Mouse (Mus musculus) liver, embryonic 16.5 days (tissue): Measurements from ENCODE around the gene Slc20a1. TPM values are rescaled to one million over a fixed set of nuclear protein-coding genes. Genes with fewer than 3 reads are reported as not detected.

Experiments
- ATAC-seq: fragments of 200-750 bp; cut with Nextera tagmentation; 2 replicates; pipeline ENCODE4 v1.8.0; 2017; ENCODE audit warnings: low read depth, mild to moderate bottlenecking, moderate number of reproducible peaks, moderate library complexity
- H3K27ac ChIP-seq: fragments of 300-500 bp; sonication (generic); 2 replicates; pipeline ENCODE4 v1.5.1; 2014; ENCODE audit warnings: mild to moderate bottlenecking, low read length
- H3K27me3 ChIP-seq: fragments of 300-500 bp; sonication (generic); 2 replicates; pipeline ENCODE4 v1.6.1; 2014; ENCODE audit warnings: low read depth, low read length, mixed read lengths; ENCODE audit not compliant: control insufficient read depth, insufficient read depth
- H3K36me3 ChIP-seq: fragments of 300-500 bp; sonication (generic); 2 replicates; pipeline ENCODE4 v1.6.1; 2014; ENCODE audit warnings: mild to moderate bottlenecking; ENCODE audit not compliant: control insufficient read depth, insufficient read depth
- H3K4me1 ChIP-seq: fragments of 300-500 bp; sonication (generic); 2 replicates; pipeline ENCODE4 v1.6.1; 2014; ENCODE audit warnings: low read depth, low read length, mixed read lengths; ENCODE audit not compliant: control insufficient read depth
- H3K4me2 ChIP-seq: fragments of 300-500 bp; sonication (generic); 2 replicates; pipeline ENCODE4 v1.6.1; 2014; ENCODE audit warnings: low read depth, low read length, mixed read lengths
- H3K4me3 ChIP-seq: fragments of 300-500 bp; sonication (generic); 2 replicates; pipeline ENCODE4 v1.5.1; 2014; ENCODE audit warnings: low read depth, mild to moderate bottlenecking, low read length
- H3K9ac ChIP-seq: fragments of 300-500 bp; sonication (generic); 2 replicates; pipeline ENCODE4 v1.6.1; 2014; ENCODE audit warnings: low read depth, low read length
- H3K9me3 ChIP-seq: fragments of 300-500 bp; sonication (generic); replicated peaks from 2 replicates; pipeline ENCODE4 v1.6.1; 2016; ENCODE audit warnings: low read length; ENCODE audit not compliant: control insufficient read depth
- WGBS: fragments of 180-500 bp; shearing (Covaris S2); extraction: QIAGEN DNeasy Blood & Tissue Kit; methylation state at CpG from one replicate; pipeline ENCODE4 v1.1.7; 2014; ENCODE audit not compliant: insufficient replicate concordance; 5-methylcytosine and 5-hydroxymethylcytosine counted together
- polyA plus RNA-seq: library from polyadenylated mRNA; unstranded; fragments of >200 nt; fragmentation: Nextera tagmentation; extraction: Ambion mirVana; gene quantifications from 2 replicates; pipeline ENCODE4 v1.2.1, GENCODE M21; 2015

Slc20a1 gene
- polyA plus RNA-seq, 1 experiment from 2014 or later: 39.6 TPM

DNA sequence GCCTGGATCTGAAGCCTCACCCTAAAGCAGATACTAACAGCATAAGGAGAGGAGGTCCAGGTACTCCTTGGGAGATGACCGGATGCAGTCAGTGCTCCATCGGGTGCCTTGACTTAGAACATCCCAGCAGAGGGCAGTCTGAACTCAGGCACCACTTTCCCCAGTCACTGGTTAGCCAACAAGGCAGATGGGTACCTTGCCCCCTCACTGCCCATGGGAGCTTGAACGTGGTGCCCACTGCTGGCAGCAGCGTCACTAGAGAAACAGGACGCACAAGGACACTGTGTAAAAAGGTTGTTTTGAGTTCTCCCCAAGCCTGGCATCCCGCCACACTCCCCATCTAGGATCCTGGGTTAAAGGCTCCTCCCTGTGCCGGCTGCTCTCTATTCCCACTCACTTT lies 24.1 kb upstream of the Slc20a1 start:
- no peaks in the 10 kb centered on the region for H3K9me3 ChIP-seq

DNA sequence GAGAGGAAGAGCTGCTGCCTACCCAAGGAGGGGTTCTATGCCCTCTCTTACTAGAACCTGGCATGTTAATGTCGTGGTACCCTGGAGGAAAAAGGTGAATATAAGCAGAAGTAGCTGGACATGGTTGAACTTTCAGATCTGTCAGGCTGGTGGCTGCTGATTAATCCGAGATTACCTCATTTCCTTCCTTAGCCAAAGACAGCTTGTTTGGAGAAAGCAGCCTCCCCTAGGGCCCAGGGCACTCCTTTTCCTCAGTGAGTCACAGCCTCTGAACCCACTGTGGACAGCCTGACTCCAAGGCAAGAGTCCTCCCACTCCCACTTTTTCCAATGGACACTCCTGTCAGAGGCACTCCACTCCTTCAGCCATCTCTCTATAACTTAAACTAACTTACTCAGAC lies 22.9 kb upstream of the Slc20a1 start:
- Histone ChIP-seq H3K4me3 (no peak overlapping the region), H3K27me3 (no peaks in the 10 kb centered on the region), H3K27ac (no peak overlapping the region), H3K36me3 (no peaks in the 10 kb centered on the region), H3K9me3 (no peaks in the 10 kb centered on the region), H3K4me2 (no peak overlapping the region), H3K4me1 (no peaks in the 10 kb centered on the region), H3K9ac (no peak overlapping the region)
- ATAC-seq: no peak
- 11% methylated on average over 2 of the region's 2 CpGs for WGBS

More for the DNA sequence above, 24.1 kb upstream of the Slc20a1 start:
- Histone ChIP-seq H3K4me2 (no peak overlapping the region), H3K4me3 (no peak overlapping the region), H3K36me3 (no peaks in the 10 kb centered on the region), H3K27me3 (no peaks in the 10 kb centered on the region), H3K4me1 (no peaks in the 10 kb centered on the region), H3K27ac (no peak overlapping the region), H3K9ac (no peak overlapping the region)
- ATAC-seq: peak; percentile 51
- WGBS: 36% methylated on average over 7 of the region's 7 CpGs

DNA sequence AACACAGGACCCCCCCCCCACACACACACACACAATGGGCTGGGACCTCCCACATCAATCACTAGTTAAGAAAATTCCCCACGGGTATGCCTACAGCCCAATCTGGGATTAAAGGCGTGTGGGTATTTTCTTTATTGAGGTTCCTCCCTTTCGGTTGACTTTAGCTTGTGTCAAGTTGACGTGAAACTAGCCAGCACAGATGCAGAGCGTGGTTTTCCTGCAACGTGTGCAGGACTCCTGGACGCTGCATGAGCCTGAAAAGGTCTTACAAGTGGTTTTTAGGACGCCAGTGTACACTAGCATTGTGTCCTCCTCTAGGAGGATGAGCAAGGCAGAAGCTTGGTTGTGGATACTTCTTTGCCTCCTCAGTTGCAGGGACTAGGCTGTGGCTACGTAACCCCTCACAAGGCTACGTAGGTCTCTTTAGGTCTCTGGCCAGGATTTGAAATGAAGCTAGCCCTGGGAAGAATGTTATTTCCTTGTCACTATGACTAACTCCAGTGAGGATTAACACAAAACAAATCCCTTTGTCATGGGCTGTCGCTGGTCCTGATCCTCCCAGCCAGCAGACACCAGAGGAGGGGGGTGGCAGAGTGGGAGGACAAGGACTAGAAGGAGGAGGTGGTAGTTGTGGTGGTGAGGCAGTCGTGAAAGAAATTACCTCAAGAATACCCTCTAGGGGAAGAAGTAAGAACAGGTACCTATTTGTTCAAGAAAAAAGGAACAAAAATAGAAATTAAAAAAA lies 21.7 kb upstream of the Slc20a1 start:
- no peak overlapping the region for H3K4me2 ChIP-seq

DNA sequence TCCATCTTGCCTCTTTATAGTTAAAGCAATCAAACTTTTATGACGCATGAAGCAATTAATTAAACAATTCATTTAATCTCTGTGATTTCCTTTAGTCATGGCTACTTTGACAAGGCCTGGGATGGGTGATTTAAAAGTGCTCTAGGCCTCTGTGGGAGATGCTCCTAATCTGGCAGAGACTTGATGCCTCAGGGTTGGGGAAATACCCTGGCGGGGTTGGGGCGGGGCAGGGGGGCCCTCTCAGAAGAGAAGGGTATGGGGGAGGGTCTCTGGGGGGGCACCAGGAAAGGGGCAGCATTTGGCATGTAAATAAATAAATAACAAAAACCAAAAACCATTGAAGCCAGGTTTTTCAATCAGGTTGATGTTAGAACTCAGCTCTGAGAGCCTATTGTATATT lies 20.9 kb upstream of the Slc20a1 start:
- no peak overlapping the region for H3K4me3 ChIP-seq
- H3K9me3 ChIP-seq: no peaks in the 10 kb centered on the region
- ATAC-seq: no peak
- H3K36me3 ChIP-seq: no peaks in the 10 kb centered on the region
- no peak overlapping the region for H3K9ac ChIP-seq
- H3K4me2 ChIP-seq: no peak overlapping the region
- no peaks in the 10 kb centered on the region for H3K27me3 ChIP-seq
- H3K27ac ChIP-seq: no peak overlapping the region
- no peaks in the 10 kb centered on the region for H3K4me1 ChIP-seq
- 52% methylated on average over 3 of the region's 3 CpGs for WGBS

More for the DNA sequence above, 21.7 kb upstream of the Slc20a1 start:
- Histone ChIP-seq H3K36me3 (no peaks in the 10 kb centered on the region), H3K4me1 (no peaks in the 10 kb centered on the region), H3K9me3 (no peaks in the 10 kb centered on the region), H3K4me3 (no peak overlapping the region), H3K27ac (no peak overlapping the region), H3K27me3 (no peaks in the 10 kb centered on the region), H3K9ac (no peak overlapping the region)
- ATAC-seq: no peak
- 64% methylated on average over 12 of the region's 12 CpGs for WGBS

DNA sequence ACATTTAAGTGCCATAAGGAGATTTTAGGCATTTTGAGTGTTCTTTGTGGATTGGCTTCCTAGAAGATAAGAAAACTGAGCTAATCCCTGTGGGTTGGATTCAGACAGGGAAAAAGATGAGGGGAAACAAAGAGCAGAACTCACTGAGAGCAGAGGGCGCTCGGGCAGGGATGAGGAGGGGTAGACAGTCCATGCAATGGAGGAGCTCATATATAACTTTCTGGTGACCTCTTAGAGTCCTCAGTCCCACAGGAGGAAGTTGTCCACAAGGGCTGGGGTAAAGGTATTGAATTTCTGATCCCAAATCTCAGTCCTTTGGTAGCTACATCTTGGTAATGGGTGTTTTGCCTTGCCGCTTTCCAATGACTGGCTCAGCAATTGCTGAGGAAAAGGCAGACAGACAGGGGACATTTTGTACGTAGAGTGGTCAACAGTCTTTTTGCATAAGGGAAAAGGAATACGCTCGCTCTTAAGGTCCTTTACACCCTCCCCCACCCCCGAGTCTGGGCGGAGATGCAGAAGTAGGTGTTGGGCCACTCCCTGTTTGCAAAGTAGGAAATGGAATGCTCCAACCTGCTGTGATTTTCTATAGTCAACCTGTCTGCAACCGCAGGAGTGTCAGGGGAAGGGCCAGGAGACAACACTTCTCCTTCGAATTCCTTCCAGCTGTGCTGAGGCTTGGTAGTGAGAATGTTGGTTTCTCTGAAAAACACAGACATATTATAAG lies 20.2 kb upstream of the Slc20a1 start:
- Histone ChIP-seq H3K27ac (no peak overlapping the region), H3K27me3 (no peaks in the 10 kb centered on the region), H3K36me3 (no peaks in the 10 kb centered on the region), H3K4me1 (no peaks in the 10 kb centered on the region), H3K9me3 (no peaks in the 10 kb centered on the region), H3K4me3 (no peak overlapping the region), H3K9ac (no peak overlapping the region), H3K4me2 (no peak overlapping the region)
- 45% methylated on average over 10 of the region's 10 CpGs for WGBS
- ATAC-seq: no peak

DNA sequence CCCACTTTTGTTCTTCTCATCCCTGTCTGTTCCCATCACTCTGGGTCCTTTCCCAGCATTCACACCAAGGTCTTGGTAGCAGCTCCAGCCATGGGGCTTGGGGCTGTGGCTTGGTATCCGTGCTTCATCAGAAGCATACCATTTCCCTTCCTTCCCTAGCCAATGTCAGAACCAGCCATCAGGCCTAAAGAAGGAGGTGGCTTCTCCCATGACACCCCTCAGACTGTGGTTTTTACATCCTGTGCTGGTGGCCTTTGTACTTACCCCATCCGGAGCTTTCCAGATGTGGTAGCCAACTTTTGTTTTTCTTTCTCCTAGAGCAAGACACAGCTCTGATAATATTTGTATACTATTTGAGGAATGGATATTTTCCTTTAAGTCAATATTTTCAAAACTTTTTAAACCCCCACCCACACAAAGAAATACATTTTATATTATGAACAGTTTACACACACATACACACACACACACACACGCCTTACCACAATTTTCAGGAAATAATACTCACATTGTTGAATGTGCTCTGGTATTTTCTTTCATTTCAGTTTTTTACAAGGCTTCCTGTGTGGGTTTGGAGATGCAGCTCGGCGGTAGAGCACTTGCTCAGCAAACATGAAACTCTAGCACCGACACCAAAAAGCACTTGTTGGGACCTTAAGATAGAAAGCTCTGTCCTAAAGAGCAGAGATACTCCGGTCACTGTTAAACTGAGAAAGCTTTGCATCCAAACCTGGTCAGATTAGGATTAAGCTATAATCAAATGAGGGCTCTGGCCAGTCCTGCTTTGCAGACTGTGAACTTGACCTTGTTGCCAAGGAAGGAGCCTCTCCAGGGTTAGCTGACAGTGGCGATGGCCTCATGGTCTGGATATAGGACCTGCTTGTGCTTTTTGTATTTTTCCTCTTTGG lies 18.4 kb upstream of the Slc20a1 start:
- no peaks in the 10 kb centered on the region for H3K36me3 ChIP-seq
- H3K4me3 ChIP-seq: no peak overlapping the region
- 28% methylated on average over 8 of the region's 8 CpGs for WGBS
- H3K27ac ChIP-seq: no peak overlapping the region
- ATAC-seq: no peak
- H3K4me2 ChIP-seq: no peak overlapping the region
- H3K9ac ChIP-seq: no peak overlapping the region
- H3K9me3 ChIP-seq: no peaks in the 10 kb centered on the region
- H3K4me1 ChIP-seq: no peaks in the 10 kb centered on the region
- H3K27me3 ChIP-seq: no peaks in the 10 kb centered on the region

DNA sequence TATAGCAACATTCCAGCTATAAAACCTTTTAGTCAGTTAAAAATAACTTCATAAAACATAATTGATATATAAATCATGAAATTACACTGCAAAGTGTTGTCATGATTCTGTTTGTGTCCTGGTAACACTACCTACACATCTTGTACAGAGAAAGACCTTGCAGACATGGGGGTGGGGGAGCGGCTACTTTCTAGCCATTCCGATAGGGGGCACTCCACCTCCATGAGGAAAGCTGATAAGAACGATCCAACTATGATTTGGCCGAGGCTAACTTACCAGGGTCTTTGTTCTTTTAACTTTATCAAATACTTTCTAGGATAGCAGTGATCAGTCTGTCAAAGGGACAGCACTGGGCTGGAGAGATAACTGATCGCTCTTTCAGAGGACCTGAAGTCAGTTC lies 17.1 kb upstream of the Slc20a1 start:
- Histone ChIP-seq H3K27ac (no peak overlapping the region), H3K9me3 (no peaks in the 10 kb centered on the region), H3K4me2 (no peak overlapping the region), H3K27me3 (no peaks in the 10 kb centered on the region), H3K4me1 (peaks cover 2% of the 10 kb centered on the region; the same call in 1 of the 2 replicates), H3K36me3 (no peaks in the 10 kb centered on the region), H3K9ac (no peak overlapping the region), H3K4me3 (no peak overlapping the region)
- 52% methylated on average over 5 of the region's 5 CpGs for WGBS
- no peak for ATAC-seq

DNA sequence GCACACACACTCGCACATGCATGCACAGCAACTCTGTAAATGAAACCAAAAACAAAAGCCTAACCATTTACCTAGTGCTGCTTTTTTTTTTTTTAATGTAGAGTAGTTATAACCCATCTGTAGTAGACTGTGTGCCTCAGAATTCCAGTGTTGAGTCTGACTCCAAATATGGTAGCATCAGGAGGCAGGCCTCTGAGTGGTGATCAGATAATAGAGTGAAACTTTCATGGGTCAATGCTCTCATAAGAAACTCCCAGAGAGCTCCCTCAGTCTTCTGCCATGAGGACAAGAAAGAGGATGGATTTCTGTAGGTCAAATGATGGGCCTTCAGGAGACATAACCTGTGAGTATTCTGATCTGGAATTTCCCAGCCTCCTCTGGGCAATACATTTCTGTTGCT lies 16.2 kb upstream of the Slc20a1 start:
- no peak for ATAC-seq
- 91% methylated on average over 1 of the region's 1 CpGs for WGBS
- H3K4me3 ChIP-seq: no peak overlapping the region
- H3K36me3 ChIP-seq: no peaks in the 10 kb centered on the region
- no peak overlapping the region for H3K4me2 ChIP-seq
- no peaks in the 10 kb centered on the region for H3K9me3 ChIP-seq
- H3K27ac ChIP-seq: no peak overlapping the region
- peaks cover 3% of the 10 kb centered on the region; the same call in 1 of the 2 replicates for H3K4me1 ChIP-seq
- no peaks in the 10 kb centered on the region for H3K27me3 ChIP-seq
- H3K9ac ChIP-seq: no peak overlapping the region
